Mouse (Mus musculus) urinary bladder, postnatal 36 days (tissue): ENCODE measurements around the gene Timp4.
A peak's percentile ranks its signal among the peaks of the same experiment; 100 is the strongest.
"Not testable (repeated sequence)": the region's sequence is repeated elsewhere in the genome, so short reads cannot be mapped to it uniquely, and the experiment has no call there.

Source experiments
- DNase-seq, 2 experiments: peaks; one replicate each; pipeline ENCODE4 v3.0.0; 2022; ENCODE audit warnings: low spot score in 2 of 2, mixed read lengths in 1 of 2

The Timp4 gene

DNA sequence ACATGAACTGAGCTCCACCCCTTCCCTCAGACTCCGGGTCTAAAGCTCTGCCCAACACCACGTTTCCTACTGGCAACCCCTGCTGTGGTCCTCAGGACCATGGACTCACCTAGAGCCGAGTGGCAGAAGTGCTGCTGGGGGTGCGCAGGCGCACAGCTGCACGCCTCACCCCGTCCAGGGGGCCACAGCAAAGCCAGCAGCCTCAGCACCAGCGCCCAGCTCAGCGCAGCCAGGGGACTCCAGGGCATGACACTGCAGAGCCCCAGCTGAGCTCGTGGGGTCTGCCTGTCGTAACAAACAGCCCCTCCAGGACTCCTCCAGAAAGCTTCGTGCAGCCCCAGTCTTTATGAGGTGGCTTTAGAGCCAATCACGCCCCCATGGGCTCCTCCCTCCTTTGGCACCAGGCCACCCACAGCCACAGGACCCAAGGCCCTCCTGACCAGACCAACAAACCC lies 447 bp downstream of the Timp4 start:
- peak in 1 of 2 experiments; percentile 50 for DNase-seq

DNA sequence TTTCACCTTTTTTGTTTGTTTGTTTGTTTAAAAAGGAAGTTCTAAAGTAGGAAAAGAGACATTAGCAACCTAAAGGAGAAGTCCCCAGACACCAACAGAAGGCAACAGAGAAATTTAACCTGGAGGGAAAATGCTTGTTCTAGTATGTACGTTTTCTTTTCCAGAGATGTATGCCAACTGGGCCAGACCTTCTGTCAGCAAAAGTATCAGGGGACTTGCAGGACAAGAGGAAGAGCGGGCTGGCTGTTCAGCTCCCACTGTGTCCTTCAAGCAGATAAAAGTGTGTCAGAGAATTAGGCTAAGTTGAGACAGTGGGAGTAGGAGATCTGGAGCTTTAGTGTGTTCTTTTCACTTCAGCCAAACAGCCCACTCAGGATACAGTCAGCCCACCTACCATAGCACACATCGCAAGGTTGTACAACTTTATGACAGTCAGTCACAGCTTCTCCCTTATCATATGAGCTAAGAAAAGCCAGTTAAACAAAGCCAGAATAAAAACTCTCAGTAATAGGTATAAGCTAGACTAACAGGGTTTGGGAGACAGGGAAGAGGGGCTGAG lies 6.4 kb downstream of the Timp4 start:
- DNase-seq: no peak

DNA sequence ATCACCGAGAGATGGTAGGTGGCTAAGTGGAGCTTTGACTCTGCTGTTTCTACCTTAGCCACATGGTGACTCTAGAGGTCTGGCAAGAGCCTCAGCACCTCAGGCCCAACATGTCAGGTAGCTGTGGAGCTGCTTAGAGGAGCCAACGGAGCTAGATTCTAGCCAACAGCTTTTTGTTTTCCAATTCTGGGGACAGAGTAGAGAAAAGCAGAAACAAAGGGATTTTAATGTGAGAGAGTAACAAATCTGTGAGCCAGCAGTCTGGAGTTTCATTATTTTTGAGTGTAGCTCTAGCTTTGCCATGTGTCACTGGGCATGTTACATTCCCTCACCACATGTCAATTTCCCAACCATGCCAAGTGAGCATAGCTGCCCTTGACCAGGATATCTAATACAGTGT lies 7.8 kb downstream of the Timp4 start:
- DNase-seq: no peak

GRCm38 (mm10) chr6:115241939-115242338 lies 10.1 kb downstream of the Timp4 start:
- no peak for DNase-seq

GRCm38 (mm10) chr6:115241131-115241699 lies 10.8 kb downstream of the Timp4 start:
- no peak for DNase-seq

DNA sequence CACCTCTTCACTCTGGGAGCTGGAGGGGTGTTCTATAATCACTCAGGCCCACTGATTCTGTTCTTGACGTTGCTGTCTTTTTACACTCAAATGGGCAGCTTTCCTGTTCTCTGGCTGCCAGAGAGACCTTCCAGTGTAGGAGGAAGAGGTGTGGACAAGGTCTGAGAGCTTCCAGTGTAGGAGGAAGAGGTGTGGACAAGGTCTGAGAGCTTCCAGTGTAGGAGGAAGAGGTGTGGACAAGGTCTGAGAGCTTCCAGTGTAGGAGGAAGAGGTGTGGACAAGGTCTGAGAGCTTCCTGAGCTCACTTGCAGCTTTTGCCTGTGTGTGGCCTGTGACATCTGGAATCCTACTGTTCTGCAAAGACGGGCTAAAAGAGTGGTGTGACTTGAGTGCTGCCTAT lies 11.6 kb downstream of the Timp4 start:
- not testable (repeated sequence) for DNase-seq

GRCm38 (mm10) chr6:115239335-115239734 lies 12.7 kb downstream of the Timp4 start:
- DNase-seq: no peak

DNA sequence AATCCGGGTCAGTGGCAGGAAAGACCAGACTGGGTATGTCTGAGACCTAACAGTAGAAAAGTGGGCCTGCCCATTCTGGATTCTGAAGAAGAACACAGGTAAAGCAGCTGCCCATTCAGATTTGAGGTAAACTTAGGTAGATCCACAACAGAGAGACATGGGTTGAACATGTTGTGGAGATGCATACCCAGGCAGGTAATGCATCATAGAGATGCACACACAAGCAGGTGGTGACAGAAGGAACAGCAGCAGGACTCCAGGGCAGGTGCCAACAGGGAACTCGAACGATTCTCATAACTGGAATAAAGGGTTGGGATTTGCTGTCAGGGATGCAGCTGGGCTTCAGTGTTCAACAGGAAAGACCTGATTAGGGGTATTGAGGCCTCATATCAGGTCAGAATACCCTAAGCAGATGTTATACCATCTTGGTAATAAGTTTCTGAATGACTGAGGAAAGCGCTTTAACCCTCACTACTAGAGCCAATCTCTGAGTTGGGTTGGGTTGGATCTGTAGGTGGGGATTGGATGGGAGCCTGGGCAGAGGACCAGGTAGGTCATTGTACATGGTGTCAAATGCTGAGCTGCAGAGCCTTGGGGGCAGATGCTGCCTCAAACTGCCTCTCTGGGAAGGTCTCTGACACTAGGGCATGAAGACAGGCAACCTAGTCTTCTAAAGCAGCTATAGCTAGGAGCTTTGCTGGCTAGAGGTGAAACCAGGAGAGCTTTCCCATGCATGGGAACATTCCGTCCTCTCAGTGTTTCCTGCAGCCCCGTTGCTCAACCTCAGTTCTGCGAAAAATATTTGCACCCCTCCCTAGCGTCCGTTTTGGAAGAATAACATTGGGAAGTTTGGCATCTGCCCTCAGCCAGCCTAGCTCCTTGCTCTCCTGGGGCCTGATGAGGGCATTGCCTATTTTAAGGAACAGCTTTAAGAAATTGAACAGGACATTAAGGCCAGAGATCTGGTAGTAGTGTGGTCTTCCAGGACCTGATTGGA lies 13.7 kb downstream of the Timp4 start:
- peak in 1 of 2 experiments; percentile 61 for DNase-seq

- peak in 1 of 2 experiments; percentile 41 for DNase-seq
Measured at GRCm38 (mm10) chr6:115232562-115232961, 19.4 kb downstream of the Timp4 start.

- DNase-seq: no peak
Measured at GRCm38 (mm10) chr6:115231836-115232235, 20.2 kb downstream of the Timp4 start.

DNA sequence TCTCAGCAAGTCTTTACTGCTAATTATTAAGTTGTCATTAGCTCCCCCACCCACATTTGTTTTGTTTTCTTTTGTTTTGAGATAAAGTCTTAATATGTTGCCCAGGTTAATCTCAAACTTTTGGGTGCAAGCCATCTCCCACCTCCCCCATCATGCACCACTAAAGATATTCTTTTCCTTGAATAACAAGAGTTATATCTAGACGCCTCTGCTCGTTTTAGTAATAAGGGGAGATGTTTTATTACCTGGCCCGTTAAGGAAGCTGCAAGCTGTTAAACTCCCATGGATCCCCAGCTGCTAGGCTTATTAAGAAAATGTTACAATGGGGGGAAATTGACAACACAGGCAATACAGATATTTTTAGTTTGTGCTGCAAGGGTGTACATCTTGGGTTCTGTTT lies 21.4 kb downstream of the Timp4 start:
- DNase-seq: no peak

GRCm38 (mm10) chr6:115227529-115227928 lies 24.5 kb downstream of the Timp4 start:
- peak; percentile 81 to 82 for DNase-seq

DNA sequence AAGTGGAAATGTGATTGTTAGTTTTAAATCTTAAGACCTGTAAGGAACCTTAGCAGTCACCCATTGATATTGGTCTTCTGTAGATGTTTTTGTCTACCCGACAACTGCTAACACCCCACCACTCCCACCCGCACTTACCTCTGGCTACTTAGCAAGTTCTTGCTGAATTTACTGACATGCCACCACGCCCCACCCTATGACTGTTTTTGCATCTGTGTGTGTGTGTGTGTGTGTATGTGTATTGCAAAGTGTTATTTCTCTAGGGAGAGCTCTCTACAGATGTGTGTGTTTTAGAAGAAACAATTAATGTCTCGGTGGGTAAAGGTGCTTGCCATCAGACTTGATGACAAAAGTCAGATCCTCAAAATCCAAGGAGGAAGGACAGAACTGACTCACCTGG lies 25.0 kb downstream of the Timp4 start, which contains the start of gene Gm17482:
TSS of gene Gm17482 (plus strand) at position 301 of the 400 bp plus-strand sequence.
- no peak for DNase-seq

GRCm38 (mm10) chr6:115225519-115225918 lies 26.5 kb downstream of the Timp4 start:
- DNase-seq: no peak

DNA sequence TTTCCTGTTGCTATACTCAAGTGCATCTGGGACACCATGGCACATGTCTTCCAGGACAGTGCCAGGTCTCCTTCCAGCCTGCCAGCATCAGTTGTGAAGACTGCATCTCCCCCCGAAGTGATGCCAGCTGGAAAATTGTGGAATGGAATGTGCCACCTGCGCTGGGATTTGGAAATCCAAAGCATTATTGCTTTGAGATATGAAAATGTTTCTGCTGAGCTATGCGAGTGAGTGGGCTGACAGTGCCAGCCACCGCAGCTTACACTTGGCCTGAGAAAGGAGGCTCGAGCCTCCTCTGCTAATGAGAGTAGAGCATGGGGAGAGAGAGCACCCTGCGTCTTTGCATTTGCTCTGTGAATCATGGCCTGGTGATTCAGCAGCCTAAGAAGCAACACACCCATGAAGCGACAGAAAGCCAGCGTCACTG lies 30.8 kb downstream of the Timp4 start:
- DNase-seq: peak in 1 of 2 experiments; percentile 23

GRCm38 (mm10) chr6:115213129-115213528 lies 38.9 kb downstream of the Timp4 start:
- no peak for DNase-seq

DNA sequence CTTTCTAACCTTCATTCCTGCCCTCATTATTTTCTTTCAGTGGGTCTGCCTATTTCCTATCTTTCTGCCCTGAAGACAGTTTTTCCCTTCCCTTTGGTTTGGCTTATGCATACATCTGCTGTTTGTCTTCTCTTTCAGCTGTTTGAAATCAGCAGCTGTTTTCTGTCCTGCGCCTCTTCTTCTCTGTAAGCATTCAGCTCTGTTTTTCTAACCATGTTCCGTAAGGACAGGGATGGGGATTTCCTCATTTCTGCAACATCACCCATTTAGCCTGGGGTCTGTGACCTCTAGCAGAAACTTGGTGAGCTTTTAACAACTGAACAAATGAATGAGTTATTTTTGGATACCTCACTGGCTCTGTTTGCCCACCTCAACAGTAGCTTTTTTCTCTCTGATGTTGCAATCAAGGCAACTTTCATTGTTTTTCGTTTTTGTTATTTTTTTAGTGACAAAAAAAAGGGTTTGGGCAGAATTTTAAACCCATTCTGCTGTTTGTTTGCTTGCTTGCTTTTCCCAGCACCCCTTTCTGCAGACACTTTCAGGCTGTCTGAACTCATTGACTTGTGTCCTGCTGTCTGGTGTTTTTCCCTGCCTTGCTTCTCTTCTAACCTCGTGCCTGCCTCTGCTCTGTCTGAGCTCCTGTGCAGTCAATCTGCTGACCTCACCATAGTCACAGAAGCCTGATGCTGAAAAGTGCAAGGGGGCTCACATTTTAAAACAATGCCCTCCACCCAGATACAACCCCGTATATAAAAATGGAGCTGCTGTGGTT lies 39.7 kb downstream of the Timp4 start:
- no peak for DNase-seq

GRCm38 (mm10) chr6:115210820-115211219 lies 41.2 kb downstream of the Timp4 start:
- no peak for DNase-seq

DNA sequence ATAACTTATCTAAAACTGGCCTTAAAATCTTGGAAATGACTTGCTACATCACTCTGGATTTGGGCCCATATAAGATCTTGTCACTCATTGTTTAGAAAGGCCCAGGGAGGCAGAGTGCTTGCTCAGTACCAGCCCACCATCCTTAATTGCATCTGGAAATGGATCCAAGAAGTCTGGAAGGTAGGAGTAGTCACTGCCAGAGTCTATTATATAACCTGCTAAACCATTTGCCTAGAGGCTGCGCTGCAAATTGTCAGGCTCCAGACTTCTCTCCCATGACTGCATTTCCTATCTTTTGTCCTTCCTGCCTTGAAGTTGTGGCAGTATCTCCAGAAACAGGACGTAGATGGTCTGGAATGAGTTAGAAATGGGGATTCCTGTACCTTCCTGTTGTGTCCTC lies 41.8 kb downstream of the Timp4 start:
- DNase-seq: no peak

GRCm38 (mm10) chr6:115203029-115203428 lies 49.0 kb downstream of the Timp4 start:
- no peak for DNase-seq

DNA sequence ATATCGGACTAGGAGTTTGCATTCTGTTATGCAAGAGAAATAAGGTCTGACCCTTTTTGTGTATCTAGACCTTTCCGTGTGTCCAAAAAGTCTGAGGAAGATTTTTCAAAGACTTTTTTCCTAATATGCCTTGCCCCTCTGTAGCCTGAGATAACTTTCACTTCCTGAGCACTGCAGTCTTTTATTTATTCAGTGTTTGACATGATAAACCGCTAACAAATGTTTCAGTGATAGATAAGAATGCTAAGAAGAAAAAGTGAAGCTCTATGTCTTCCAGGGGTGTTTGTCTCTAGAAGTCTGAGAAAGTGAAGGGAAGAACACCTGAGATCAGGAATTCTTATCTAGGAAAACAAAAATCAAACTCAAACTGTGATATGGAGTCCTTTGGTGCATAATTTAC lies 51.3 kb downstream of the Timp4 start:
- no peak for DNase-seq
